Mouse (Mus musculus) liver, adult 2 months (tissue): Measurements from ENCODE around the gene Gm16427. TPM values are rescaled to one million over a fixed set of nuclear protein-coding genes. Genes with fewer than 3 reads are reported as not detected.
"Not testable (repeated sequence)": the region's sequence is repeated elsewhere in the genome, so short reads cannot be mapped to it uniquely, and the experiment has no call there.

ENCODE experiments used
- DNase-seq: peaks from one replicate; pipeline ENCODE4 v3.0.0-alpha.2; 2011; ENCODE audit warnings: low read depth, low spot score; ENCODE audit errors: extremely low read depth
- H3K27ac ChIP-seq: fragments of 200-500 bp; replicated peaks from 2 replicates; pipeline ENCODE4 v1.5.1; 2012; ENCODE audit warnings: low read depth, mild to moderate bottlenecking, control low read depth, inconsistent platforms, low read length; ENCODE audit not compliant: insufficient read depth
- H3K27me3 ChIP-seq: fragments of 200-500 bp; 2 replicates; pipeline ENCODE4 v1.6.1; 2012; ENCODE audit warnings: mild to moderate bottlenecking, moderate library complexity, low read length, inconsistent platforms; ENCODE audit not compliant: control insufficient read depth, insufficient read depth
- H3K36me3 ChIP-seq: fragments of 200-500 bp; 2 replicates; pipeline ENCODE4 v1.6.1; 2012; ENCODE audit warnings: low read length, inconsistent platforms; ENCODE audit not compliant: control insufficient read depth, insufficient read depth
- H3K4me1 ChIP-seq: fragments of 200-500 bp; 2 replicates; pipeline ENCODE4 v1.6.1; 2011; ENCODE audit warnings: low read length; ENCODE audit not compliant: control insufficient read depth, insufficient read depth
- H3K4me3 ChIP-seq: fragments of 200-500 bp; 2 replicates; pipeline ENCODE4 v1.5.1; 2011; ENCODE audit warnings: low read depth, mild to moderate bottlenecking, control low read depth, low read length, moderate library complexity; ENCODE audit not compliant: insufficient read depth
- H3K79me2 ChIP-seq: fragments of 200-500 bp; 2 replicates; pipeline ENCODE4 v1.6.1; 2012; ENCODE audit warnings: inconsistent platforms, mild to moderate bottlenecking, low read length, moderate library complexity; ENCODE audit not compliant: control insufficient read depth, insufficient read depth
- H3K9ac ChIP-seq: fragments of 200-500 bp; 2 replicates; pipeline ENCODE4 v1.6.1; 2012; ENCODE audit warnings: low read depth, mild to moderate bottlenecking, control low read depth, inconsistent platforms, low read length
- WGBS: fragments of 180-500 bp; shearing (Covaris S2); methylation state at CpG from one replicate; pipeline ENCODE4 v1.1.7; 2018; 5-methylcytosine and 5-hydroxymethylcytosine counted together
- polyA plus RNA-seq: library from polyadenylated mRNA; depleted of rRNA; stranded (reverse); fragments of >200 nt; gene quantifications from 2 replicates; pipeline ENCODE4 v1.2.3, GENCODE M21; 2012; rRNA removed
- total RNA-seq: library from RNA; depleted of rRNA; stranded (reverse); fragments of >200 nt; gene quantifications from 2 replicates; pipeline ENCODE4 v1.2.3, GENCODE M21; 2014; rRNA removed

The Gm16427 gene
- total RNA-seq (not detected in 2 replicates), polyA plus RNA-seq (not detected in 2 replicates)

DNA sequence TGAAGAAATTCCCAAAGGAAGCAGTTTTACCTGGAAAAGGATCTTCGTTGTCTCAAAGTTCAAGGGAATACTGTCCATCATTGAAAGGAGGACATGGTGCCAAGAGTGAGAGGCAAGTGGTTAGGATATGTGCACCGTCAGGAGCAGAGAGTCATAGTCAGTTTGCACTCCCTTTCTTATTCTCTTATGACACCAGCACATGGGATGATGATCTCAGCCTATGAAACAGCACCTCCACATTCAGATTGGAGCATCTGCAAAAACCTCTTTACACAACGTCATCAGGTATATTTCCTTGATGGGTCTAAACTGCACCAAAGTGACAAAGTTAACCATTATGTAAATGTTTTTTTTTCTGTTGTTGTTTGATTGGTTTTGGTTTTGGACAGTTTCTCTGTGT lies at the start of gene Gm16427:
Gene Gm16427 (minus strand): TSS at position 101 of the 400 bp plus-strand sequence.
- DNase-seq, H3K4me3 ChIP-seq, H3K27ac ChIP-seq, H3K36me3 ChIP-seq, H3K27me3 ChIP-seq, H3K79me2 ChIP-seq, H3K9ac ChIP-seq, H3K4me1 ChIP-seq: not testable (repeated sequence)
- 83% methylated on average over 2 of the region's 3 CpGs for WGBS

Other genes starting within 250 kb of the Gm16427 start
- gene C87414, start 131.4 kb upstream of the Gm16427 start, total RNA-seq = not detected in 2 replicates
- not detected in 2 replicates for gene C87414, start 131.4 kb upstream of the Gm16427 start, polyA plus RNA-seq